Mouse (Mus musculus) embryonic facial prominence, embryonic 13.5 days (tissue): ENCODE data around the gene Glce. TPM values are rescaled to one million over a fixed set of nuclear protein-coding genes. Genes with fewer than 3 reads are reported as not detected.

ENCODE experiments used
- ATAC-seq: fragments of 200-750 bp; cut with Nextera tagmentation; 2 replicates; pipeline ENCODE4 v1.8.0; 2017; ENCODE audit warnings: low read depth; ENCODE audit not compliant: insufficient number of reproducible peaks, insufficient read depth, low FRiP score, low TSS enrichment
- H3K27ac ChIP-seq: fragments of 300-500 bp; sonication (generic); 2 replicates; pipeline ENCODE4 v1.5.1; 2015; ENCODE audit warnings: moderate library complexity, mild to moderate bottlenecking, inconsistent platforms
- H3K27me3 ChIP-seq: fragments of 300-500 bp; sonication (generic); 2 replicates; pipeline ENCODE4 v1.6.1; 2015; ENCODE audit warnings: mild to moderate bottlenecking, inconsistent platforms
- H3K36me3 ChIP-seq: fragments of 300-500 bp; sonication (generic); 2 replicates; pipeline ENCODE4 v1.6.1; 2015; ENCODE audit warnings: mild to moderate bottlenecking, inconsistent platforms
- H3K4me1 ChIP-seq: fragments of 300-500 bp; sonication (generic); 2 replicates; pipeline ENCODE4 v1.6.1; 2015; ENCODE audit warnings: inconsistent platforms
- H3K4me2 ChIP-seq: fragments of 300-500 bp; sonication (generic); 2 replicates; pipeline ENCODE4 v1.6.1; 2015; ENCODE audit warnings: moderate library complexity, mild to moderate bottlenecking, inconsistent platforms
- H3K4me3 ChIP-seq: fragments of 300-500 bp; sonication (generic); 2 replicates; pipeline ENCODE4 v1.5.1; 2015; ENCODE audit warnings: mild to moderate bottlenecking, inconsistent platforms
- H3K9ac ChIP-seq: fragments of 300-500 bp; sonication (generic); 2 replicates; pipeline ENCODE4 v1.6.1; 2015; ENCODE audit warnings: mild to moderate bottlenecking, inconsistent platforms
- H3K9me3 ChIP-seq: fragments of 300-500 bp; sonication (generic); 2 replicates; pipeline ENCODE4 v1.6.1; 2016; ENCODE audit warnings: inconsistent platforms
- WGBS: fragments of 180-500 bp; shearing (Covaris S2); methylation state at CpG from one replicate; pipeline ENCODE4 v1.1.7; 2015; ENCODE audit warnings: mixed read lengths; 5-methylcytosine and 5-hydroxymethylcytosine counted together
- polyA plus RNA-seq: library from polyadenylated mRNA; unstranded; fragments of >200 nt; fragmentation: Nextera tagmentation; extraction: Ambion mirVana; gene quantifications from 2 replicates; pipeline ENCODE4 v1.2.1, GENCODE M21; 2015

The Glce gene
- polyA plus RNA-seq, 1 experiment from 2014 or later: 42.5 TPM

GRCm38 (mm10) chr9:62153263-62153662 lies 30.8 kb upstream of the Glce start:
- Histone ChIP-seq H3K4me2 (no peak overlapping the region), H3K9ac (no peak overlapping the region), H3K27ac (no peak overlapping the region), H3K4me1 (peaks cover 5% of the 10 kb centered on the region; the same call in 1 of the 2 replicates), H3K9me3 (no peaks in the 10 kb centered on the region), H3K4me3 (no peak overlapping the region), H3K36me3 (no peaks in the 10 kb centered on the region), H3K27me3 (no peaks in the 10 kb centered on the region)
- ATAC-seq: no peak
- WGBS: 75% methylated on average over 7 of the region's 7 CpGs

DNA sequence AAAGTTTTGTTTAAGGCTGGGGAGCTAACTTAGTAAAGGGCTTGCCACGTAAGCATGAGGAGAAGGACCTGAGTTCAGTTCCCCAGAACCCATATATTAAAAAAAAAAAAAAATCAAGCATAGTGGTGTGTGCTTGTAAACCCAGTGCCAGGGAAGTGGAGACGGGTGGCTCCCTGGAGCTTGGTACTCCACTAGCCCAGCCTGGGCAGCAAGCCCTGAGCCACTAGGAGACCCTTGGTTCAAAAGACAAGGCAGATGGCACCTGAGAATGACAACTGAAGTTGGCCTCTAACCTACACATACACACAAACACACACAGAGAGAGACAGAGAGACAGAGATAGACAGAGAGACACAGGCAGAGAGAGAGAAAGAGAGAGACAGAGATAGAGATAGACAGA lies 30.1 kb upstream of the Glce start:
- no peak overlapping the region for H3K27ac ChIP-seq
- H3K4me3 ChIP-seq: no peak overlapping the region
- H3K9ac ChIP-seq: no peak overlapping the region
- H3K36me3 ChIP-seq: no peaks in the 10 kb centered on the region
- no peaks in the 10 kb centered on the region for H3K27me3 ChIP-seq
- WGBS: 95% methylated on average over 2 of the region's 2 CpGs
- peaks cover 5% of the 10 kb centered on the region; the same call in 1 of the 2 replicates for H3K4me1 ChIP-seq
- H3K4me2 ChIP-seq: no peak overlapping the region
- no peak for ATAC-seq
- no peaks in the 10 kb centered on the region for H3K9me3 ChIP-seq

DNA sequence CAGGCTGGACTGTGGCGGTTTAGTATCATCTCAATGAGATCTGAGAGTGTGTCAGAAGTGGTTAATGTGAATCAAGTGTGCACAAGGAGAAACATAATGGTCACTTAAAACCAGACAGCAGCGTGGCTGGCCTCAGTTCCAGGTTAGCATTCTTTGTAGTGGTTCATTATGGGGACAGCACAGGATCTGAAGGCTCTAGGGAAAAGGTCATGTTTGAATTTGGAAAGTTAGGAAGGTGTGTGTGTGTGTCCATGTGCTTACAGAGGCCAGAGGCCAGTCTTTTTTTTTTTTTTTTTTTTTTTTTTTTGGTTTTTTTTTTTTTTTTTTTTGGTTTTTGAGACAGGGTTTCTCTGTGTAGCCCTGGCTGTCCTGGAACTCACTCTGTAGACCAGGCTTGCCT lies 22.7 kb upstream of the Glce start:
- Histone ChIP-seq H3K36me3 (no peaks in the 10 kb centered on the region), H3K4me2 (no peak overlapping the region), H3K9me3 (no peaks in the 10 kb centered on the region), H3K27me3 (no peaks in the 10 kb centered on the region), H3K4me1 (peaks cover 26% of the 10 kb centered on the region), H3K4me3 (no peak overlapping the region), H3K9ac (no peak overlapping the region), H3K27ac (no peak overlapping the region)
- no peak for ATAC-seq
- WGBS: 62% methylated on average over 2 of the region's 2 CpGs

GRCm38 (mm10) chr9:62143428-62143827 lies 21.0 kb upstream of the Glce start:
- WGBS: 55% methylated on average over 7 of the region's 7 CpGs
- H3K36me3 ChIP-seq: no peaks in the 10 kb centered on the region
- H3K27me3 ChIP-seq: no peaks in the 10 kb centered on the region
- H3K9me3 ChIP-seq: no peaks in the 10 kb centered on the region
- no peak overlapping the region for H3K9ac ChIP-seq
- ATAC-seq: no peak
- H3K27ac ChIP-seq: no peak overlapping the region
- H3K4me1 ChIP-seq: peaks cover 34% of the 10 kb centered on the region
- no peak overlapping the region for H3K4me2 ChIP-seq
- no peak overlapping the region for H3K4me3 ChIP-seq

DNA sequence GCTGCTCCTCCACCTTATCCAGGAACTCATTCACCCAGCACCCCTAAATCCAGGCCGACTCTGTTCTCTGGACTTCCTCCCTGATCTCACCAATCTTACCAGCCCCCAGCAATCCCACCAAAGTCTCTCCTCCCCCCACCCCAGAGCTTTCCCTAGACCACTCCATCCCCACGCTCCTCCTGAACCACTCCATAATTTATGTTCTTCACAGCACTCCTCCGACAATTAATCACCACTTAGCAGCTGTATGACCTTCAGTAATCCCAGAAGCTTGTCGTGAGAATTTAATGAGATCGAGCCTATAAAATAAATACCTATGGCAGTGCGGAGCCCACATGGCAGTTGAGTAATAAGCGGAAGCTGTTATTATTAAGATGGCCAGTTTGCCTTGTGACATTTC lies 16.6 kb upstream of the Glce start:
- Histone ChIP-seq H3K4me3 (no peak overlapping the region), H3K36me3 (no peaks in the 10 kb centered on the region), H3K27me3 (no peaks in the 10 kb centered on the region), H3K4me2 (no peak overlapping the region), H3K9ac (no peak overlapping the region), H3K4me1 (peaks cover 56% of the 10 kb centered on the region), H3K27ac (no peak overlapping the region), H3K9me3 (no peaks in the 10 kb centered on the region)
- ATAC-seq: no peak
- 86% methylated on average over 7 of the region's 7 CpGs for WGBS

DNA sequence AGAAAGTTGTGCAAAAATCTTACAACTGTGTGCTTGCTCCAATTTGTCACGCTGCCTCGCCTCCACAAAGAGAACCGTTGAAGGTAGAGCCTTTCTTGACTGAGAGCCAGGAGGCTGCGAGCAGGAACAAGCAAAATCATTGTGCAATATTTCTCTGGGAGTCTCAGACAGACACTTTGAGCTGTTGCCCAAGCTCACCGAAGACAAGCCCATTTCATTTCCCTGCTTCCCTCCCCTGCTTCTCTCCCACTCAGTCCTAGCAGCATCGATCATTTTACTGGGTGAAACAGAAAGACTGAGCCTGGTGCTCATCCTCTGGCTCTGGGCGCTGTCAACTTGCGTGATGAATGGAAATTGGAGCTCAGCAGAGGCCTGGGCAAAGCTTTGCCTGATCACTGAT lies 14.8 kb upstream of the Glce start:
- Histone ChIP-seq H3K4me2 (peak overlapping the region; percentile 26; the same call in 1 of the 2 replicates), H3K27ac (peak overlapping the region; percentile 91), H3K4me1 (peaks cover 46% of the 10 kb centered on the region), H3K9me3 (no peaks in the 10 kb centered on the region), H3K36me3 (no peaks in the 10 kb centered on the region), H3K27me3 (no peaks in the 10 kb centered on the region), H3K4me3 (no peak overlapping the region), H3K9ac (no peak overlapping the region; the same call in 1 of the 2 replicates)
- 21% methylated on average over 8 of the region's 8 CpGs for WGBS
- no peak for ATAC-seq

DNA sequence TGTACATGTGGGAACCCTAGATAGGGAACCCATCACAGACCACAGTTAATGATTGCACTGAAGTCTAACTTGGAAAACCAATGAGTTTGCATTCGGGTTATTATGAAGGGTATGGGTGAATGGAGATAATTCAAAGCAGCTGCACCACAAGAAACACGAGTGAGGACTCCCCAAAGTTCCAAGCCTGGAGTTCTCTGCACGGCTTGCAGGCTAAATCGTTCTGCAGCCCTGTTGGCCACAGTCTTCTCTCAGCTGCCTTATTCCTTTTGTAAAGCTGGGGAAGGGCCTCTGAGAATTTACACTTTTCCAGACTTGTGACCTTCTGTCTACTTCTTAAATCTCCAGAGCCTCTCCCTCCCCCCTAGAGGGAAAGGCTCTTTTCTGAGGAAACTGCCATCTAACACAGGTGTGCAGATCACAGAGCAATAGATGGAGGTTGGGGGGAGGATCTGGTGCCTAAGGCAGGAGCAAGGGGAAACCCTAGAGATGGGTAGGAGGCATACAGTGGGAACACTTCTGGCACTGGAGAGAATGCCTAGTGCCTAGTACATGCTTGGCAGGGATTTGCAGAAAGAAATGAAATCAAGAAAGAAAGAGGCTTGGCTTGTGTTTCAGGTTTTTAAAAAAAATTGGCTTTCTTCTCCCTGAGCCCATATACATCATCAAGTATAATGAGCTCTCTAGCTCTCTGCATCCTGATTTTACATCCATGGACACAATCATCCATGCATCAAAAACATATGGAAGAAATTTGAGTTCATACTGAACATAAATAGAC lies 9.7 kb upstream of the Glce start:
- Histone ChIP-seq H3K4me3 (no peak overlapping the region), H3K36me3 (no peaks in the 10 kb centered on the region), H3K4me2 (no peak overlapping the region), H3K27me3 (no peaks in the 10 kb centered on the region), H3K9ac (no peak overlapping the region), H3K4me1 (peaks cover 25% of the 10 kb centered on the region), H3K9me3 (no peaks in the 10 kb centered on the region), H3K27ac (peak overlapping the region; percentile 83)
- ATAC-seq: peak; percentile 32
- WGBS: 20% methylated on average over 4 of the region's 4 CpGs

- no peak overlapping the region for H3K4me3 ChIP-seq
- H3K27me3 ChIP-seq: no peaks in the 10 kb centered on the region
- peaks cover 12% of the 10 kb centered on the region for H3K4me1 ChIP-seq
- no peak overlapping the region for H3K4me2 ChIP-seq
- no peak for ATAC-seq
- no peak overlapping the region for H3K27ac ChIP-seq
- no peak overlapping the region for H3K9ac ChIP-seq
- H3K36me3 ChIP-seq: no peaks in the 10 kb centered on the region
- 91% methylated on average over 5 of the region's 5 CpGs for WGBS
- no peaks in the 10 kb centered on the region for H3K9me3 ChIP-seq
Observed at GRCm38 (mm10) chr9:62130746-62131145, 8.3 kb upstream of the Glce start.

GRCm38 (mm10) chr9:62128056-62128455 lies 5.6 kb upstream of the Glce start:
- H3K27me3 ChIP-seq: no peaks in the 10 kb centered on the region; the same call in 1 of the 2 replicates
- no peak overlapping the region for H3K27ac ChIP-seq
- 73% methylated on average over 2 of the region's 2 CpGs for WGBS
- H3K4me1 ChIP-seq: peaks cover 22% of the 10 kb centered on the region
- no peaks in the 10 kb centered on the region for H3K9me3 ChIP-seq
- H3K36me3 ChIP-seq: no peaks in the 10 kb centered on the region
- ATAC-seq: no peak
- H3K4me2 ChIP-seq: no peak overlapping the region
- H3K9ac ChIP-seq: no peak overlapping the region
- H3K4me3 ChIP-seq: no peak overlapping the region

GRCm38 (mm10) chr9:62125986-62126575 lies 3.6 kb upstream of the Glce start:
- peaks cover 14% of the 10 kb centered on the region for H3K4me1 ChIP-seq
- H3K4me2 ChIP-seq: no peak overlapping the region
- H3K9me3 ChIP-seq: no peaks in the 10 kb centered on the region
- no peaks in the 10 kb centered on the region; the same call in 1 of the 2 replicates for H3K27me3 ChIP-seq
- no peaks in the 10 kb centered on the region for H3K36me3 ChIP-seq
- H3K9ac ChIP-seq: no peak overlapping the region
- H3K4me3 ChIP-seq: no peak overlapping the region
- no peak for ATAC-seq
- no peak overlapping the region for H3K27ac ChIP-seq
- WGBS: 78% methylated on average over 5 of the region's 5 CpGs

GRCm38 (mm10) chr9:62124266-62124665 lies 1.8 kb upstream of the Glce start:
- H3K9ac ChIP-seq: no peak overlapping the region
- no peaks in the 10 kb centered on the region for H3K9me3 ChIP-seq
- peaks cover 16% of the 10 kb centered on the region for H3K4me1 ChIP-seq
- no peak for ATAC-seq
- no peaks in the 10 kb centered on the region for H3K36me3 ChIP-seq
- H3K4me2 ChIP-seq: no peak overlapping the region
- 50% methylated on average over 1 of the region's 1 CpGs for WGBS
- no peak overlapping the region for H3K4me3 ChIP-seq
- H3K27ac ChIP-seq: no peak overlapping the region
- no peaks in the 10 kb centered on the region; the same call in 1 of the 2 replicates for H3K27me3 ChIP-seq

GRCm38 (mm10) chr9:62123496-62123895 lies 1.0 kb upstream of the Glce start:
- Histone ChIP-seq H3K36me3 (no peaks in the 10 kb centered on the region), H3K27ac (peak overlapping the region; percentile 78), H3K27me3 (no peaks in the 10 kb centered on the region; the same call in 1 of the 2 replicates), H3K4me3 (peak overlapping the region; percentile 76), H3K4me2 (peak overlapping the region; percentile 63), H3K9ac (peak overlapping the region; percentile 74), H3K9me3 (no peaks in the 10 kb centered on the region), H3K4me1 (peaks cover 20% of the 10 kb centered on the region)
- 47% methylated on average over 3 of the region's 3 CpGs for WGBS
- ATAC-seq: no peak
